Mouse (Mus musculus): ENCODE measurements around the gene Cdsn.

GRCm38 (mm10) chr17:35524354-35524753 is 27.6 kb upstream of the Cdsn start:
- TF ChIP-seq CTCF (IDR thresholded peaks at IDR 0.05) (no peak), EP300 (IDR thresholded peaks at IDR 0.05) (no peak)
